Mouse (Mus musculus): Measurements from ENCODE around the gene Rnf10. TPM values are rescaled to one million over a fixed set of nuclear protein-coding genes. Genes with fewer than 3 reads are reported as not detected.
"Not testable (repeated sequence)": the region's sequence is repeated elsewhere in the genome, so short reads cannot be mapped to it uniquely, and the experiment has no call there.

Rnf10 gene
- 162 and 183 TPM in 2 replicates for polyA plus RNA-seq (2012; rRNA removed)

DNA sequence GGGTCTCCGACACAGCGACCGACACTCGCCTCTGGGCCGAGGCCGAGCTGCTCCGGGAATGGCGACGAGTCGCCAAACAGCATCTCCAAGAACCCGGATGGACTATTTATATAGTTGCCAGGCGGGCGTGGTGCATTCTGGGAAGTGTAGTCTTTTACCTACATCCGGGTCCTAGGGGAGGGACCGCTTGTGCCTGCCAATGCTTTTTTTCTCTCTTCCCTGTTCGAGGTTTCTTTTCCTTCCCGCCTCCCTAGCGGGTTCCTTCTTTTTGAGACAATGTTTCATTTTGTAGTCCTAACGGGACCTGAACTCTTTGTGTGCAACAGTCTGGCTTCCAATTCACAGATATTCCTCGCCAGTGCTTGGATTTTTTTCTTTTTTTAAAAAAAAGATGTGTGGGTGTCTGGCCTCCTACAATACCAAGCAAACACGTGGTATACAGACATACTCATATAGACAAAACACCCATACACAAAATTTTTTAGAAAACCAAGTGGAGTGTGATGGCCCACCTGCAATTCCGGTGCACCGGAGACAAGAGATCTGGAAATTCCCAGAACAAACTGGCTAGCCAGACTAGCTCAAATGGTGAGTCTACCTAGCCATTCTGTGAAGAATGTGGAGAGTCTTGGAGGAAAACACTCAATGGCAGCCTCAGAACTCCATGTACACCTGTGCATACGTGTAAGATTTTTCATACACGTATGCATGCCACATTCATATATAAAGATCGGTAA, at the start of gene Rnf10:
TSS of gene Rnf10 (minus strand) at position 87 of the 737 bp plus-strand sequence.
- DNase-seq (ENCODE audit: low read depth) = peak; percentile 68

DNA sequence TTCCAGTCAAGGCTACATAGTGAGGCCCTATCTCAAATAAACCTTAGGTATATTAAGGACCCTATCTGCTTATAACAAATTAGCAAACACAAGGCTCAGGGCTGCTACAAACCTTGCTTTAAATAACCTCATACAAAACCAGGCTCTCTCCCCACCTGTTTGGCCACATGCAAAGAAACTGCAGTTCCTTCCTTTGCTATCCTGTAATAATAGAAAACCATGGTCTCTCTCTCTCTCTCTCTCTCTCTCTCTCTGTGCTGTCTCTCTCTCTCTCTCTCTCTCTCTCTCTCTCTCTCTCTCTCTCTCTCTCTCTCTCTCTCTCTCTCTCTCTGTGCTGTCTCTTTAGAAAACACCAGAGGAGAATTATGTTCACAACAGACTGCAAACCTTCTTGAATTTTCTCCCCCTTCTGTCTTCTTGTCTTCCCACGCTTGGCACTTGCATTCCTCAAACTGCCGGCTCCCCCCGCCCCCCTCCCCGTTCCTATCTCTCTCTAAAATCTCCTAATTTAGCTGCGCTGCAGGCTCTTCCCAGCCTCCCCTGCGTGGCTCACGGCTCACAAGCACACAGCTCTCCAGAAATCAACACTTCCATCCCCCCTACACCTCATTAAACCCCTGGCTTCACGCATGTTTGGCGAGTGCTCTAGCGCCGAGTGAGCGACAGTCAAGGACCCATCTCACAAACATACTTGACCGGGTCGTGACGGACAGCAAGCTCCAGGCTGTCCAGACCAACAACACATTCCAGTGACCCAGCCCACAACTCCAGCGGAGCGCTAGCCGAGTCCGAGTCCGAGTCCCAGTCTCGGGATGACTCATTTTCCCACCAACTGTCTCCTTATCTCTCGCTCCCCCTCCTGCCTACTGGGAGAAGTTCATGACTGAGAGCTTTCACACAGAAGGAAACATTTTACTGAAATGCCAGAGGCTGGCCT, 46.6 kb upstream of the Rnf10 start:
- no peak for DNase-seq (ENCODE audit: low read depth)

DNA sequence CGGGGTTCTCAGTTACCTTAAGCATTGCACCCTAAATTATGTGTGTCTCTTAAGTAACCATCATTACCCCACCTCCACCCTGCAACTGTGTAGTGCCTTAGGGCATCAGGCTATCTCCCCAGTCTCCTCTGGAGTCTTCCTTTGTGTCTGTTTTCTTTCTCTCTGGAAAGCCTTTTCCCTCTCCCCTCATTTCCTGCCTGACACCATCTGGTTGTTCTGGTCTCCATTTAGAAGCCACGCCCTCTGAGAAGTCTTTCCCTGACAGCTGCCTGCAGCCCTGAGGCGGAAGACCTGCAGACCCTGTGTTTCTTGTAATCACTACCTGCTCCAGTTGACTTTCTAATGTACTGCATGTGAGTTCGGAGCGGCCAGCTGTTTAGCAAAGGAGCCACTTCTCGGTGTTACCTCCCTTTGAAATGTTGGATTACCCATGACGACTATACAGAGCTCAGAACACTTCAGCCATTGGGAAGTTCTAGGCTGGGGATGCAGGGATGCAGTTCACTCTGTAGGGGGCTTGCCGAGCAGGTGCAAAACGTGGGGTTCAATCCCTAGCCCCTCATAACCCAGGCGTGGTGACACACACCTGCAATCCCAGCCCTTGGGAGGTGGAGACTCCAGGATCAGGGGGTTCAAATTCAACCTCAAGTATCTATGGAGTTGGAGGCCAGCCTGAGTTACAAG, 45.1 kb upstream of the Rnf10 start:
- DNase-seq (ENCODE audit: low read depth) = no peak

DNA sequence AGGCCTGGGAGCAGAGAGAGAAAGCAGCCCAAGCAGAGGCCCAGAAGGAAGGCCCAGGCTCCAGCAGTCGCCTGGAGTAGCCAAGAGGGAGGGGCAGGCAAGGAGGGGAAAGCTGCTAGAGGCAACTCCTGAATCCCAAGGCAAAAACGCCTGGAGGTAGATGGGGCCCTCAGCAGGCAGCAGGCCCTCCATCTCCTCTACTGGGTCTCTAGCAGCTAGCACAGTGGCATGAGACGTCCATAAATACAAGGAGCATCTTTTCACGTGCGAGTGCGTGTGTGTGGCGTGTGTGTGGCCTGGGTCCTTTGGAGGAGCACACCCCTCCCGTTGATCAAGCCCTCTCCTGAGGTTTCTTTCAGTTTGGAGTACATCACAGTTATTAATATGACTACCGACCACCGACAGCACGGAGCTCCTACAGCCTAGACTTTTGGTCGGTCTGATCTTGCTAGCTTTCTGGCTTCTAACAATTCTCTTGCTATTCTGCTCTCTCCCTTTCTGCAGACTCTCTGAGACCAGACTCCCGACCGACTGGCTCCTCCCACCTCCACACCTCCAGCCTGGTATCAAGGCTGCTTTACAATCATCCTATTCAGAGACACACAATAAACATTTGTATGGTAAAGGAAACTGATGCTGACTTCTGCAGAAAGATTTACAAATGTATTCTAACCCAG, 44.4 kb upstream of the Rnf10 start:
- DNase-seq (ENCODE audit: low read depth) = no peak

DNA sequence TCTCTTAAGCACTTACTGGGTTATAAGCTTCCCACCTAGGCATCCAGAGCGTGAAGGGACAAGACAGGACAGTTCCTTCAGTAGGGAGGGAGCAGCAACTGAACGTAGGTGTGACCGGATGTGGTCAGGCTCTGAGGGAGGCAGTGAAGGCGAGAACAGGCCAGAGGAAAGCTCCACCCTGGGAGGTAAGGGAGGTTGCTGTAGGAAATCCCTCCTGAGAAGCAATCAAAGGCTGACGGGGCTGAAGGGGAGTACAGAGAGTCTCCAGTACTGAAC, 40.9 kb upstream of the Rnf10 start:
- DNase-seq (ENCODE audit: low read depth) = no peak

DNA sequence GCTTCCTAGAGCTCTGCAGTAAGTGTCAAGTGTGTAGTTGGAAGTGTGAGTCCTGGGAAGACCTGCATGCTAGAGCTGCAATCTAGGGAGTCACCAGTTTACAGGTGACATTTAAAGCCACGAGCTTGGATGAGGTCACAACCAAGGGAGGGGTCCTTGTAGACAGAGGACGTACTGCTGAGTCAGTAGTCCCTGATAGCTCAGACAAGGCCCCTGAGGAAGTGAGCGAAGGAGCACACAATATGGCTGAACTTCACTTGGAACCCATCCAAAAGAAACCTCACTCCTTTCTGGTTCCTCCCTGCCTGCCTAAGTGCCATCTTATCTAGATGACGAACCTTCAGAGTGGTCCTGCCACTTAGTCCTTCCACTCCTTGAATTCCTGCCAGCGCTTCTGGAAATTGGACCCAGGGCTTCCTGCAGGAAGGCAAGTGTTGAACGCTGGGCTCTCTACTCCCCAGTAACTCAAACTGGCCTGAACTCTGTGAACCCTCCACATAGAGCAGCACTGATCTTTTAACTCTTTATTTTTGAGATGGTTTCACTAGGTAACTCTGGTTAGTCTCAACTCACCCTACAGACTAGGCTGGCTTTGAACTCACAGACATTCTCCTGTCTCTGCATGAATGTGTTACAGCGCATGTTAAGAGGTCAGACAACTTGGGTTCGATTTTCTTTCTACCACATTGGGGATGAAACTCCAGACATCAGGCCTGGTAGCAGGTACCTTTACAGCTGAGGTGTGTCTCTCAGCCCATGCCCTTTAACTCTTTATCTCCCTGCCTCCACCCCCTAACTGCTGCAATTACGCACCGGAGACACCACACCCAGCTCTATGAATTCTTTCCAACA, 40.3 kb upstream of the Rnf10 start:
- no peak for DNase-seq (ENCODE audit: low read depth)

DNA sequence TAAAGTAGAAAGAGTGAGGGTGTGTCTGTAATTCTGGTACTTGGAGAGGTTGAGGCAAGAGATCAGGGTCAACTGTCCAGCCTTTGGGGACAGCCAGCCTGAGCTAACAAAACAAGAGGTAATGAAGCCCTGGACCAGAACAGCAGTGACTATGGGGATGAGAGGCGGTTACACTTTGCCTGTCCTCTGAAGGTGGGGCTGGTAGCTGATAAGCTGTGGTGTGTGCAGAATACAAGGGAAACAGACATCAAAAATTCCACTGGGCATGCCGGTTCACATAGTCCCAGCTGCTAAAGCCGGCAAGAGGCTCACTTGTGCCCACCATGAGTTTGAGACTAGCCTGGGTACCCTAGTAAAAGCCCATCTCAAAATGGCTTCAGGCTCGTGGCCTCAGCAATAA, 39.7 kb upstream of the Rnf10 start:
- no peak for DNase-seq (ENCODE audit: low read depth)

DNA sequence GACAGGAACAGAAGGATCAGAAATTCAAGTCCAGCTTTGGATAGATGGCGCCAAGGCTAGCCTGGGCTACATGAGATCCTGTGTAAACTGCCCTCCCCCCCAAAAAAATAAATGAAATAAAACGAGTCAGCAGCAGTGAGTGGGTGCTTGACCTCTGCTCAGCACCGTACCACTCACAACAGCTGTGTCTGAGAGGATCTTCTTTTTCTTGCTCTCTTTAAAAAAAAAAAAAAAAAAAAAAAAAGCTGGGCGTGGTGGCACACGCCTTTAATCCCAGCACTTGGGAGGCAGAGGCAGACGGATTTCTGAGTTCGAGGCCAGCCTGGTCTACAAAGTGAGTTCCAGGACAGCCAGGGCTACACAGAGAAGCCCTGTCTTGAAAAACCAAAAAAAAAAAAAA, 29.5 kb upstream of the Rnf10 start:
- DNase-seq (ENCODE audit: low read depth) = not testable (repeated sequence)

DNA sequence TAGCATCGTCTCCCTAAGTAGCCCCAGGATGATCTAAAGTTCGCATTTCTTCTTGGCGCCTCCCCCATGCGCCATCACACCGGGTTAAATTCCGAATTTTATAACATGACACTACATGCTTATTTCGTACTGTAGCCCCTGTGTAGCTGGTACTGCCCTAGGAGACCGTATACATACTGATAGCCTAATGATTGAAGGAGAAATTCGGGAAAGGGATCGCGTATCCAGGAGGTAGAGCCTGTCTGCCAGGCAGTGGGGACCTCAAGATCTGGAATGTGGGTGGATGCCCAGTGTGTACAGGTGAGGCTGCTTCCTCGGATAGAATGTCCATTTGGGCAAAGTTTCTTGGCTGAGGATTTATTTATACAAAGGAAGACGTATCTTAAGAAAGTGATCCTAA, 28.9 kb upstream of the Rnf10 start:
- no peak for DNase-seq (ENCODE audit: low read depth)

DNA sequence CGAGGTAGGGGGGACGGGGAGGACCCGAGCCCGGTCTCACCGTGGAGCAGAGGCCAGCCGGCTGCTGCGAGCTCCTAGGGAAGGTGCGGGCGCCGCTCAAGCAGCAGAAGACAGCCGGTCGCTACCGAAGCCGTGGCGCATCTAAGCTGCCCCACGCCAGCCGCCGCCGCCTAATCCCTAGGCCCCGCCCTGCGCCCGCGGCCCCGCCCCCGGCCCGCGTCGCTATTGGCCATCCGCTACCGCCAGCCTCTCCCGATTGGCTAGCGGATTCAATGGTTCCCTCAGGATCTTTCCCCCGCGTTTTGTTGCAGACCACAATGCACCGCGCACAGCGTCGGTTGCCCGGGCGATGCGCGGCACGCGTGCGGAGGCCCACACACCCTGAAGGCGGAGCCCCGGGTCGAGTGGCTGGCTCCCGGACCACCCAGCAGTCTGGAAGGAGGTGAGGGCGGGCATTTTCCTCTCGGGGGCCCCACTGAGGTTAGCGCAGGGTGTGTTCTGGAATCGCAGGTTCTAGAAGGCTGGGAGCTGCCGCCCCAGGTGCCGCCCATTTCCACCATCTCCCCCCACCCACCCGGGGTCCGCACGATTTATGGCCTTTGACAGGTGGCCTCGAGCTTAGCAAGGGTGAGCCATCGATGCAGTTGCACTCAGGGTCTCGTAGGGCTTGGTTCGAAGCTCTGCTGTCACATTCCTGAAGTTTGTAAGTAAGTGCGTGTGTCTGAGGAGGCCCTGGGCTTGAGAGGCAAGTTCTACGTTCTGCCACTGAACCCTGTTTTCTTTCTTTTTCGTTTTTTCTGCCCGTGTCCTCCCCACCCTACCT, 28.3 kb upstream of the Rnf10 start, which contains the start of gene Dynll1:
TSS of gene Dynll1 (minus strand) at position 208 of the 823 bp plus-strand sequence.
- no peak for DNase-seq (ENCODE audit: low read depth)

DNA sequence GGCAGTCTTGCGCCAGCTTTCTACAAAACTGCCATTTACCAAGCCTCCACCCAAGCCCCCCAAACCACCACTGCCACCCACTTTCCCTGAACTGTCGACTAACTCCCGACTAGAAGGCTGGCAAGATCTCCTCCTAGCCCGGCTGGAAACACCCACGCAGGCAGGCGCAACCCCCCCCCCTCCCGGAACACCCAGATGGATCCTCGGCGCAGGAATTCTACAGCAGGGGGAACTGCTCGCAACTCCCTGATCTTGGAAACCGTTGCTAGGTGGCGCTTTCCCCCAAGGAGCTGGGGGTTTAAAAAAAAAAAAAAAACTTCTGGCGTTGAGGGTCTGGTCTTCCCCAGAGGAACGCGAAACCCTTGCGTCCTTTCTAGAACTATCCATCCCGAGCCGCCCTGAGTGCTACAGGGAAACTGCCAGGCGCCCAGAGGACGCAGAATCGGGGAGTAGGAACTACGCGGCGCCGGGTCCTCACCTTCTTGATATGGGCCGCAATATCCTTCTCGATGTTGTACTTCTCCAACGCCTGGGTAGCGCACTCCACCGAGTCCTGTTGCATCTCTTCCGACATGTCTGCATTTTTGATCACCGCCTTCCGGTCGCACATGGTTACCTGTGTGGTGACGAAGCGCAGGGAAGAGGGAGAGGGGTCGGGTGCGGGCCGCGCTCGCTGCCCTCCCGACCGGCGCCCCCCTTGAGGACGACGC, 27.5 kb upstream of the Rnf10 start:
- DNase-seq (ENCODE audit: low read depth) = no peak

DNA sequence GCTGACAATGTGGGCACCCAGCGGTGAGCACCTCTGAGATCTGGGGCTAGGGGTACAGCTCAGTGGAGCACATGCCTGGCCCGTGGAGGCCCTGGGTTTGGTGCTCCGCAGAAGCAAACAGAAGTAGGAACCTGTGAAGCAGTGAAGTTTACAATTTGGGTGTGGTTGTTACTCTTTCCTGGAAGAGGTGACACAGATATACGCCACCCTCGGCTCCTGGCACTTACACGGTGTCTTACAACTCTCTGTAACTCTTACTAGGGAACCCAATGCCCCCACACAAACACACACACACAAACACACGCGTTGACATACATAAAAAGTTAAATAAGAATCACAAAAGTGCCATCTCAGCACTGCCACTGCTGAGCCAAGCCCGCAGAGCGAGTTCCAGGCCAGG, 23.6 kb upstream of the Rnf10 start:
- no peak for DNase-seq (ENCODE audit: low read depth)

DNA sequence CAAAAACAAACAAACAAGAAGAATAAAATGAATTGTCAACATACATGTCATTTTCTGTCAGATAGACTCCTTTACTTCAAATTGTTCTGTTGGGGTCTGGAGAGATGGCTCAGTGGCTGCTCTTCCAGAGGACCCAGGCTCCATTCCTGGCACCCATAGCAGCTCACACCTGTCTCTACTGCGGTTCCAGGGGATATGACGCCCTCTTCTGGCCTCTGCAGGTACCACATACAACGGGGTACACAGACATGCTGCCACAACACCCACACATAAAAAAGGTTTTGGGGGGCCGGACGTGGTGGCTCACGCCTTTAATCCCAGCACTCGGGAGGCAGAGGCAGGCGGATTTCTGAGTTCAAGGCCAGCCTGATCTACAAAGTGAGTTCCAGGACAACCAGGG, 21.5 kb upstream of the Rnf10 start:
- DNase-seq (ENCODE audit: low read depth) = no peak

DNA sequence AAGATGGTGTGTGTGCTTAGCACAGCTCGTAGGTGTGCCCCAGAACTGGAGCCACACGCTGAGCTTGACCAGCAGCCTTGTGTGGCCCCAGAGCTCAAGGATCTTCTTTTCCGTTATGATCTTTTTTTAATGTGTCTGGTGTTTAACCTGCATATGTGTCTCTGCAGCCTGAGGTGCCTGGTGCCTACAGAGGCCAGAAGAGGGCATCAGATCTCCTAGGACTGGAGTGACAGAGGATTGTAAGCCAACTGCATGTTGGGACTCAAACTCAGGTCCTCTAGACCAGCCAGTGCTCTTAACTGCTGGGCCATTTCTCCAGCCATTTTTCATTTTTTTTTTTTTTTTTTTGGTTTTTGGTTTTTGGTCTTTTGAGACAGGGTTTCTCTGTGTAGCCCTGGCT, 12.0 kb upstream of the Rnf10 start:
- no peak for DNase-seq (ENCODE audit: low read depth)

DNA sequence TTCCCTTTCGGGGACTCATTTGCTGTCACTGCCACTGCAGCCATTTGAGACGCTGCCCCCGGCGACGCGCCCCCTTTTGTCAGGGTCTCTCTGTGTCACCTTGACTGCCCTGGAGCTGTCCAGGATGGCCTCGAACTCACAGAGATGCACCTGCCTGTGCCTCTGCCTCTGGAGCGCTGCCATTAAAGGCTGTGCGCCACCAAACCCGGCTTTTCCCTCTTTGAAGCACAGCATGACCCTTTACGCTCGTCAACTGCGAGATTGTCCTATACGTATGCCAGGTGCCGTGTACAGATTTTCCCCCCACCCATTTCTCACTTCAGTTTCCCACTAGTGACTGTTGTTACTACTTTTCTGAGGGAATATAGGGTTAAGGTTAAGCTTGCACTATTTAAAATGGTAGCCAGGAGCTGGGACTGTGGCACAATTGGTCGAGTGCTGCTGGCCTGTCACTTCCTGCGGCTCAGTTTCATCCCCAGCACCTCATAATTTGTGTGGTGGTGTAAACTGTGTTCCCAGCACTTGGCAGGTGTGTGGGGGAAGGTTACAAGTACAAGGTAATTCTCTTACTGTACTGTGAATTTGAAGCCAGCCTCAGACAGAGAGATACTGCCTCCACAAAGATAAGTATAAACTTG, 7.5 kb upstream of the Rnf10 start:
- DNase-seq (ENCODE audit: low read depth) = no peak

DNA sequence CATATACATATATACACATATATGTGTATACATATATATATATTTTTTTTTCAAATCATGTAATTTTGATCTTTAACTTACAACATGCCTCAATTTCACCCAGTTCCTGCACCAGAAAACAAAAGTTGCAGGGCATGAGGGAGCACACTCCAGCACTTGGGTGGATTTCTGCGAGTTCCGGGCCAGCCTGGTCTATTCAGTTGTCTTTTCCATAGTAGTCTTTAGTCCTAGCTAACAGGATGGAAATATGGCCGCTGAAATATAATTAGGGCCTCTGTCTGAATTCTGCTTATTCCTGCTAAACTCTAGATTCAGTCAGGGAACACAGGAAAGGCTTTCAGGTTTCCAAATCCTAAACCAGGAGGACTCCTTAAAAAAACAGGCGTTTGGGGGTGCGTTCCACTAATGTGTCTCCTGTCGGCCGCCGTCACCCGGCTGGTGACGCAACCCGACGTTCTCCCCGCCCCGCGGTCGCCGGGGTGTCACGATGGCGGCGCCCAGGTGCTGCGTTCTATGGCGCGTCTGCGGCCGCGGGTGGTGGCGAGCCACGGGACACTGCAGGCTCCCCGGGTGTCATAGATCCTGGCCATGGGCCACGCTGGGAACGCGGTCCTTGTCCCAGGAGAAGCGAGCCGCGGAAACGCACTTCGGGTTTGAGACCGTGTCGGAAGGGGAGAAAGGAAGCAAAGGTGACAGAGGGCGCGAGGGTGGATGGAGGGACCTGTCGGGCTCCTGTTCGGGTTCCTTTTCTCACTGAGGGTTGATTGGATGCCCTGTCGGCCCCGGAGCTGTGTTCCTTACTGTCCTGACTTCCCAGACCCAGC, 6.7 kb upstream of the Rnf10 start, which contains the start of gene Coq5:
TSS of gene Coq5 (plus strand) at position 441 of the 824 bp plus-strand sequence.
- no peak for DNase-seq (ENCODE audit: low read depth)

DNA sequence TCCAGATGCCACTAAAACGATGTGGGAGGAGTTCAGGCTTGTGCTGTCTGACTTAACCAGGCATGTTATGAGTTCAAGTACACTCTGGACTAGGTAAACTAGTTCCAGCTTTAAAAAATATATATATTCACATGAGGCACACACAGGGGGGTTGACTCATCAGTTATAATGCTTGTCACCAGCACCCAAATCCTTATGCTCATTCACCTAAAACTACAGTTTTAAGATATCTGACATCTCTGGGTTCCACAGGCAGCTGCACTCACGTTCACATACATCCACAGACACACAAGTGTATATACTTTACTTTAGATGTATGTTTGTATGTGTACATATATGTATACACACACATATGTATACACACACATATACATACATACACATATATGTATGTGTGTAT, 6.1 kb upstream of the Rnf10 start:
- no peak for DNase-seq (ENCODE audit: low read depth)

DNA sequence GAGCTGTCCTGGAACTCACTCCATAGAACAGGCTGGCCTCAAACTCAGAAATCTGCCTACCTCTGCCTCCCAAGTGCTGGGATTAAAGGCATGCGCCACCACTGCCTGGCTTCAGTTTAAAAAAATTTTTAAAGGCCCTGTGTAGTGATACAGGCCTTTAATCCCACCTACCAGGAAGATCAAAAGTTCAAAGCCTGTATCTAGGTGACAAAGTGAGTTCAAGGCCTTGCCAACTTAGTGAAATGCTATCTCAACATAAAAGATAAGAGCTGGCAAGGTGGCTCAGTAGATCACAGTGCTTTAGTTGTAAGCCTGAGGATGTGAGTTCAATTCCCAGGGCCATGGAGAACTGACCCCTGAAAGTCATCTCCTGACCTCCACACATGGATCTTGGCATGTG, 5.4 kb upstream of the Rnf10 start:
- DNase-seq (ENCODE audit: low read depth) = no peak
